Mouse (Mus musculus) lung, adult 2 months (tissue): ENCODE measurements around the gene Stambpl1.
A peak's percentile ranks its signal among the peaks of the same experiment; 100 is the strongest.

Experiments used
- CTCF ChIP-seq: fragments of 200-500 bp; IDR thresholded peaks from 2 replicates; pipeline ENCODE4 v1.5.1; 2011; ENCODE audit warnings: mild to moderate bottlenecking, low read length, control low read depth; ENCODE audit not compliant: insufficient read depth
- POLR2A ChIP-seq: fragments of 200-500 bp; IDR thresholded peaks from 2 replicates; pipeline ENCODE4 v1.6.1; 2011; ENCODE audit warnings: low read depth, mild to moderate bottlenecking, control low read depth, low read length, borderline replicate concordance; ENCODE audit errors: extremely low read depth

- TF ChIP-seq POLR2A, result no peak
- TF ChIP-seq CTCF, result peak; percentile 17; the same call in 1 of the 2 replicates
Measured at GRCm38 (mm10) chr19:34244056-34244455, 52.0 kb downstream of the Stambpl1 start.
